Mouse (Mus musculus) megakaryocyte progenitor cell, adult 5-6 weeks (primary cell): Measurements from ENCODE around the gene Atp6v1e1. TPM values are rescaled to one million over a fixed set of nuclear protein-coding genes. Genes with fewer than 3 reads are reported as not detected.
"Not testable (repeated sequence)": the region's sequence is repeated elsewhere in the genome, so short reads cannot be mapped to it uniquely, and the experiment has no call there.

Experiments used
- ATAC-seq: replicated peaks from 2 replicates; pipeline ENCODE4 v1.8.0; 2016; ENCODE audit warnings: mild to moderate bottlenecking, moderate TSS enrichment, inconsistent platforms; ENCODE audit not compliant: poor library complexity
- total RNA-seq, 2 experiments: library from RNA; stranded (forward) in 1 of 2; stranded (reverse) in 1 of 2; fragments of 157-497, 149-512 nt in 1 of 2; fragments of 200-1000 nt in 1 of 2; gene quantifications; 2 replicates each; pipeline versions ENCODE4 v1.2.3 to v1.2.4; 2015 to 2017

The Atp6v1e1 gene
- total RNA-seq (2015), result 139 and 152 TPM in 2 replicates
- total RNA-seq (2017), result 135 and 152 TPM in 2 replicates

- peak; percentile 91 for ATAC-seq
These were observed at the start of gene Atp6v1e1 for GRCm38 (mm10) chr6:120822307-120822928. Gene Atp6v1e1, minus strand, starts transcription at chr6:120822793.

- ATAC-seq, result no peak
These were observed 48.7 kb upstream of the Atp6v1e1 start for GRCm38 (mm10) chr6:120871286-120871685.

GRCm38 (mm10) chr6:120868824-120869223, 46.2 kb upstream of the Atp6v1e1 start:
- ATAC-seq, result no peak

- ATAC-seq, result peak; percentile 65
These were observed 43.6 kb upstream of the Atp6v1e1 start for GRCm38 (mm10) chr6:120866051-120866814.

GRCm38 (mm10) chr6:120860079-120860478, 37.5 kb upstream of the Atp6v1e1 start:
- no peak for ATAC-seq

GRCm38 (mm10) chr6:120858217-120858711, 35.7 kb upstream of the Atp6v1e1 start:
- 0 out of 2 replicates have a peak, but pooled peaks have one; percentile 21 for ATAC-seq

GRCm38 (mm10) chr6:120854413-120854812, 31.8 kb upstream of the Atp6v1e1 start:
- peak; percentile 99 for ATAC-seq

- not testable (repeated sequence) for ATAC-seq
These were observed 28.1 kb upstream of the Atp6v1e1 start for GRCm38 (mm10) chr6:120850720-120851119.

GRCm38 (mm10) chr6:120841754-120842153, 19.2 kb upstream of the Atp6v1e1 start:
- peak; percentile 83 for ATAC-seq

GRCm38 (mm10) chr6:120840258-120840657, 17.7 kb upstream of the Atp6v1e1 start:
- ATAC-seq, result no peak

GRCm38 (mm10) chr6:120837152-120837530, 14.5 kb upstream of the Atp6v1e1 start:
- ATAC-seq, result no peak

- ATAC-seq, result peak; percentile 6
These were observed 14.0 kb upstream of the Atp6v1e1 start for GRCm38 (mm10) chr6:120836389-120837151.

GRCm38 (mm10) chr6:120835474-120836374, 13.1 kb upstream of the Atp6v1e1 start, which contains the start of gene Bcl2l13:
Gene Bcl2l13, plus strand, starts transcription at chr6:120836212.
- peak; percentile 63 for ATAC-seq

GRCm38 (mm10) chr6:120834766-120835321, 12.3 kb upstream of the Atp6v1e1 start:
- ATAC-seq, result no peak

- peak; percentile 11 for ATAC-seq
These were observed 9.5 kb upstream of the Atp6v1e1 start for GRCm38 (mm10) chr6:120832097-120832496.

GRCm38 (mm10) chr6:120830866-120831608, 8.4 kb upstream of the Atp6v1e1 start:
- peak; percentile 49 for ATAC-seq

GRCm38 (mm10) chr6:120830056-120830455, 7.5 kb upstream of the Atp6v1e1 start:
- ATAC-seq, result peak; percentile 70

- ATAC-seq, result peak; percentile 35
These were observed 483 bp upstream of the Atp6v1e1 start for GRCm38 (mm10) chr6:120822937-120823614.
